Mouse (Mus musculus): ENCODE measurements around the gene Rftn1. TPM values are rescaled to one million over a fixed set of nuclear protein-coding genes. Genes with fewer than 3 reads are reported as not detected.

Gene Rftn1
- total RNA-seq, 1 experiment: 5.0 TPM

GRCm38 (mm10) chr17:50093356-50093755 lies 97.1 kb downstream of the Rftn1 start:
- Histone ChIP-seq H3K36me3 (ENCODE audit: control insufficient read depth, insufficient read depth, low read length, poor library complexity, severe bottlenecking) (no peaks in the 10 kb centered on the region), H3K27ac (ENCODE audit: insufficient read depth, low read depth, low read length, poor library complexity, severe bottlenecking) (no peak overlapping the region), H3K4me3 (ENCODE audit: insufficient read depth in 1 of 2, low read depth in 1 of 2, low read length in 2 of 2, poor library complexity in 1 of 2, severe bottlenecking in 1 of 2) (no peak overlapping the region), H3K9me3 (ENCODE audit: control insufficient read depth, insufficient read depth, low read depth, low read length) (no peaks in the 10 kb centered on the region), H3K4me1 (ENCODE audit: control insufficient read depth in 2 of 2, insufficient read depth in 2 of 2, low read length in 2 of 2, poor library complexity in 1 of 2) (no peaks in the 10 kb centered on the region), H3K9ac (ENCODE audit: insufficient read depth, low read depth, low read length, poor library complexity, severe bottlenecking) (no peak overlapping the region)
- DNase-seq (ENCODE audit: low read depth, low spot score): no peak
- no peak for TF ChIP-seq MAFK (IDR thresholded peaks at IDR 0.05; ENCODE audit: insufficient read depth, low read depth, low read length)
- no peak for TF ChIP-seq ZC3H11A (IDR thresholded peaks at IDR 0.05; ENCODE audit: borderline replicate concordance, low read depth, low read length)
- TF ChIP-seq HCFC1 (IDR thresholded peaks at IDR 0.05; ENCODE audit: borderline replicate concordance, insufficient read depth, low read length): no peak
- TF ChIP-seq ZNF384 (IDR thresholded peaks at IDR 0.05; ENCODE audit: low read depth, low read length): no peak
- no peak for TF ChIP-seq CHD2 (IDR thresholded peaks at IDR 0.05; ENCODE audit: low read depth, low read length)
- in situ Hi-C loops (cut with MboI; ENCODE audit: low sequenced_read_pairs in 2 of 2, unreplicated experiment in 2 of 2): no loop called here

GRCm38 (mm10) chr17:50092848-50093247 lies 97.6 kb downstream of the Rftn1 start:
- no peak for DNase-seq (ENCODE audit: low read depth, low spot score)
- Histone ChIP-seq H3K9ac (ENCODE audit: insufficient read depth, low read depth, low read length, poor library complexity, severe bottlenecking) (no peak overlapping the region), H3K9me3 (ENCODE audit: control insufficient read depth, insufficient read depth, low read depth, low read length) (no peaks in the 10 kb centered on the region), H3K36me3 (ENCODE audit: control insufficient read depth, insufficient read depth, low read length, poor library complexity, severe bottlenecking) (no peaks in the 10 kb centered on the region), H3K4me1 (ENCODE audit: control insufficient read depth in 2 of 2, insufficient read depth in 2 of 2, low read length in 2 of 2, poor library complexity in 1 of 2) (no peaks in the 10 kb centered on the region), H3K4me3 (ENCODE audit: insufficient read depth in 1 of 2, low read depth in 1 of 2, low read length in 2 of 2, poor library complexity in 1 of 2, severe bottlenecking in 1 of 2) (no peak overlapping the region), H3K27ac (ENCODE audit: insufficient read depth, low read depth, low read length, poor library complexity, severe bottlenecking) (no peak overlapping the region)
- in situ Hi-C loops (cut with MboI; ENCODE audit: low sequenced_read_pairs in 2 of 2, unreplicated experiment in 2 of 2): no loop called here
- TF ChIP-seq ZNF384 (IDR thresholded peaks at IDR 0.05; ENCODE audit: low read depth, low read length): no peak
- no peak for TF ChIP-seq ZC3H11A (IDR thresholded peaks at IDR 0.05; ENCODE audit: borderline replicate concordance, low read depth, low read length)
- TF ChIP-seq CHD2 (IDR thresholded peaks at IDR 0.05; ENCODE audit: low read depth, low read length): no peak
- TF ChIP-seq MAFK (IDR thresholded peaks at IDR 0.05; ENCODE audit: insufficient read depth, low read depth, low read length): no peak
- no peak for TF ChIP-seq HCFC1 (IDR thresholded peaks at IDR 0.05; ENCODE audit: borderline replicate concordance, insufficient read depth, low read length)

- Histone ChIP-seq H3K36me3 (ENCODE audit: control insufficient read depth, insufficient read depth, low read length, poor library complexity, severe bottlenecking) (no peaks in the 10 kb centered on the region), H3K4me1 (ENCODE audit: control insufficient read depth in 2 of 2, insufficient read depth in 2 of 2, low read length in 2 of 2, poor library complexity in 1 of 2) (no peaks in the 10 kb centered on the region), H3K9me3 (ENCODE audit: control insufficient read depth, insufficient read depth, low read depth, low read length) (no peaks in the 10 kb centered on the region), H3K9ac (ENCODE audit: insufficient read depth, low read depth, low read length, poor library complexity, severe bottlenecking) (no peak overlapping the region), H3K27ac (ENCODE audit: insufficient read depth, low read depth, low read length, poor library complexity, severe bottlenecking) (no peak overlapping the region), H3K4me3 (ENCODE audit: insufficient read depth in 1 of 2, low read depth in 1 of 2, low read length in 2 of 2, poor library complexity in 1 of 2, severe bottlenecking in 1 of 2) (no peak overlapping the region)
- in situ Hi-C loops (cut with MboI; ENCODE audit: low sequenced_read_pairs in 2 of 2, unreplicated experiment in 2 of 2): no loop called here
- DNase-seq (ENCODE audit: low read depth, low spot score): no peak
- no peak for TF ChIP-seq HCFC1 (IDR thresholded peaks at IDR 0.05; ENCODE audit: borderline replicate concordance, insufficient read depth, low read length)
- TF ChIP-seq ZC3H11A (IDR thresholded peaks at IDR 0.05; ENCODE audit: borderline replicate concordance, low read depth, low read length): no peak
- no peak for TF ChIP-seq CHD2 (IDR thresholded peaks at IDR 0.05; ENCODE audit: low read depth, low read length)
- no peak for TF ChIP-seq ZNF384 (IDR thresholded peaks at IDR 0.05; ENCODE audit: low read depth, low read length)
- TF ChIP-seq MAFK (IDR thresholded peaks at IDR 0.05; ENCODE audit: insufficient read depth, low read depth, low read length): no peak
Observed at GRCm38 (mm10) chr17:50091829-50092228, 98.6 kb downstream of the Rftn1 start.

- no peak overlapping the region for H3K9ac ChIP-seq (ENCODE audit: insufficient read depth, low read depth, low read length, poor library complexity, severe bottlenecking)
- in situ Hi-C loops (cut with MboI; ENCODE audit: low sequenced_read_pairs in 2 of 2, unreplicated experiment in 2 of 2): no loop called here
- no peak for DNase-seq (ENCODE audit: low read depth, low spot score)
- no peak overlapping the region for H3K27ac ChIP-seq (ENCODE audit: insufficient read depth, low read depth, low read length, poor library complexity, severe bottlenecking)
- H3K9me3 ChIP-seq (ENCODE audit: control insufficient read depth, insufficient read depth, low read depth, low read length): no peaks in the 10 kb centered on the region
- no peak overlapping the region for H3K4me3 ChIP-seq (ENCODE audit: insufficient read depth in 1 of 2, low read depth in 1 of 2, low read length in 2 of 2, poor library complexity in 1 of 2, severe bottlenecking in 1 of 2)
- H3K4me1 ChIP-seq (ENCODE audit: control insufficient read depth in 2 of 2, insufficient read depth in 2 of 2, low read length in 2 of 2, poor library complexity in 1 of 2): no peaks in the 10 kb centered on the region
- TF ChIP-seq HCFC1 (IDR thresholded peaks at IDR 0.05; ENCODE audit: borderline replicate concordance, insufficient read depth, low read length): no peak
- TF ChIP-seq MAFK (IDR thresholded peaks at IDR 0.05; ENCODE audit: insufficient read depth, low read depth, low read length): no peak
- TF ChIP-seq CHD2 (IDR thresholded peaks at IDR 0.05; ENCODE audit: low read depth, low read length): no peak
- TF ChIP-seq ZC3H11A (IDR thresholded peaks at IDR 0.05; ENCODE audit: borderline replicate concordance, low read depth, low read length): no peak
- no peak for TF ChIP-seq ZNF384 (IDR thresholded peaks at IDR 0.05; ENCODE audit: low read depth, low read length)
- no peaks in the 10 kb centered on the region for H3K36me3 ChIP-seq (ENCODE audit: control insufficient read depth, insufficient read depth, low read length, poor library complexity, severe bottlenecking)
Observed at GRCm38 (mm10) chr17:50089725-50090124, 100.7 kb downstream of the Rftn1 start.

GRCm38 (mm10) chr17:50088054-50088453 lies 102.4 kb downstream of the Rftn1 start:
- TF ChIP-seq ZNF384 (IDR thresholded peaks at IDR 0.05; ENCODE audit: low read depth, low read length): no peak
- TF ChIP-seq ZC3H11A (IDR thresholded peaks at IDR 0.05; ENCODE audit: borderline replicate concordance, low read depth, low read length): no peak
- TF ChIP-seq MAFK (IDR thresholded peaks at IDR 0.05; ENCODE audit: insufficient read depth, low read depth, low read length): no peak
- no peak for TF ChIP-seq CHD2 (IDR thresholded peaks at IDR 0.05; ENCODE audit: low read depth, low read length)
- no peak for TF ChIP-seq HCFC1 (IDR thresholded peaks at IDR 0.05; ENCODE audit: borderline replicate concordance, insufficient read depth, low read length)

More at GRCm38 (mm10) chr17:50088054-50088453, 102.4 kb downstream of the Rftn1 start:
- H3K36me3 ChIP-seq (ENCODE audit: control insufficient read depth, insufficient read depth, low read length, poor library complexity, severe bottlenecking): no peaks in the 10 kb centered on the region
- H3K4me3 ChIP-seq (ENCODE audit: insufficient read depth in 1 of 2, low read depth in 1 of 2, low read length in 2 of 2, poor library complexity in 1 of 2, severe bottlenecking in 1 of 2): no peak overlapping the region
- no peak overlapping the region for H3K9ac ChIP-seq (ENCODE audit: insufficient read depth, low read depth, low read length, poor library complexity, severe bottlenecking)
- in situ Hi-C loops (cut with MboI; ENCODE audit: low sequenced_read_pairs in 2 of 2, unreplicated experiment in 2 of 2): no loop called here
- H3K4me1 ChIP-seq (ENCODE audit: control insufficient read depth in 2 of 2, insufficient read depth in 2 of 2, low read length in 2 of 2, poor library complexity in 1 of 2): no peaks in the 10 kb centered on the region
- H3K27ac ChIP-seq (ENCODE audit: insufficient read depth, low read depth, low read length, poor library complexity, severe bottlenecking): no peak overlapping the region
- no peak for DNase-seq (ENCODE audit: low read depth, low spot score)
- no peaks in the 10 kb centered on the region for H3K9me3 ChIP-seq (ENCODE audit: control insufficient read depth, insufficient read depth, low read depth, low read length)
